Mouse (Mus musculus): ENCODE results near the gene Iqgap2. TPM values are rescaled to one million over a fixed set of nuclear protein-coding genes. Genes with fewer than 3 reads are reported as not detected.

Gene Iqgap2
- polyA plus RNA-seq, 1 experiment: 0.17 TPM

- no peak overlapping the region for H3K4me3 ChIP-seq (replicated peaks)
- no peaks in the 10 kb centered on the region for H3K36me3 ChIP-seq (ENCODE audit: control insufficient read depth)
- peaks cover 2% of the 10 kb centered on the region for H3K4me1 ChIP-seq (ENCODE audit: control insufficient read depth)
- no peaks in the 10 kb centered on the region for H3K9me3 ChIP-seq (ENCODE audit: control insufficient read depth, low read length)
- H3K27me3 ChIP-seq (ENCODE audit: control insufficient read depth): no peaks in the 10 kb centered on the region
- no peak for TF ChIP-seq TAL1 (IDR thresholded peaks at IDR 0.05; ENCODE audit: low read length)
- no peak for TF ChIP-seq GATA1 (IDR thresholded peaks at IDR 0.05; ENCODE audit: low read length)
Observed at GRCm38 (mm10) chr13:95868896-95869540, 22.7 kb downstream of the Iqgap2 start.

GRCm38 (mm10) chr13:95862201-95862600 is 29.5 kb downstream of the Iqgap2 start:
- Histone ChIP-seq H3K27me3 (ENCODE audit: control insufficient read depth) (no peaks in the 10 kb centered on the region), H3K36me3 (ENCODE audit: control insufficient read depth) (no peaks in the 10 kb centered on the region), H3K4me1 (ENCODE audit: control insufficient read depth) (no peaks in the 10 kb centered on the region), H3K9me3 (ENCODE audit: control insufficient read depth, low read length) (no peaks in the 10 kb centered on the region), H3K4me3 (replicated peaks) (no peak overlapping the region)
- no peak for TF ChIP-seq GATA1 (IDR thresholded peaks at IDR 0.05; ENCODE audit: low read length)
- TF ChIP-seq TAL1 (IDR thresholded peaks at IDR 0.05; ENCODE audit: low read length): no peak

- TF ChIP-seq TAL1 (IDR thresholded peaks at IDR 0.05; ENCODE audit: low read length): no peak
- no peak for TF ChIP-seq GATA1 (IDR thresholded peaks at IDR 0.05; ENCODE audit: low read length)
- no peaks in the 10 kb centered on the region for H3K36me3 ChIP-seq (ENCODE audit: control insufficient read depth)
- H3K9me3 ChIP-seq (ENCODE audit: control insufficient read depth, low read length): no peaks in the 10 kb centered on the region
- H3K4me1 ChIP-seq (ENCODE audit: control insufficient read depth): no peaks in the 10 kb centered on the region
- H3K27me3 ChIP-seq (ENCODE audit: control insufficient read depth): no peaks in the 10 kb centered on the region
- H3K4me3 ChIP-seq (replicated peaks): no peak overlapping the region
Observed at GRCm38 (mm10) chr13:95859271-95859670, 32.5 kb downstream of the Iqgap2 start.

GRCm38 (mm10) chr13:95858866-95859265 is 32.9 kb downstream of the Iqgap2 start:
- H3K4me1 ChIP-seq (ENCODE audit: control insufficient read depth): no peaks in the 10 kb centered on the region
- H3K27me3 ChIP-seq (ENCODE audit: control insufficient read depth): no peaks in the 10 kb centered on the region
- TF ChIP-seq GATA1 (IDR thresholded peaks at IDR 0.05; ENCODE audit: low read length) (no peak), TAL1 (IDR thresholded peaks at IDR 0.05; ENCODE audit: low read length) (no peak)
- H3K9me3 ChIP-seq (ENCODE audit: control insufficient read depth, low read length): no peaks in the 10 kb centered on the region
- no peaks in the 10 kb centered on the region for H3K36me3 ChIP-seq (ENCODE audit: control insufficient read depth)
- no peak overlapping the region for H3K4me3 ChIP-seq (replicated peaks)

GRCm38 (mm10) chr13:95855537-95855936 is 36.2 kb downstream of the Iqgap2 start:
- H3K4me1 ChIP-seq (ENCODE audit: control insufficient read depth): no peaks in the 10 kb centered on the region
- H3K4me3 ChIP-seq (replicated peaks): no peak overlapping the region
- TF ChIP-seq GATA1 (IDR thresholded peaks at IDR 0.05; ENCODE audit: low read length) (no peak), TAL1 (IDR thresholded peaks at IDR 0.05; ENCODE audit: low read length) (no peak)

GRCm38 (mm10) chr13:95851611-95852010 is 40.1 kb downstream of the Iqgap2 start:
- no peak for TF ChIP-seq TAL1 (IDR thresholded peaks at IDR 0.05; ENCODE audit: low read length)
- no peaks in the 10 kb centered on the region for H3K4me1 ChIP-seq (ENCODE audit: control insufficient read depth)
- H3K4me3 ChIP-seq (replicated peaks): no peak overlapping the region
- H3K9me3 ChIP-seq (ENCODE audit: control insufficient read depth, low read length): no peaks in the 10 kb centered on the region
- H3K27me3 ChIP-seq (ENCODE audit: control insufficient read depth): no peaks in the 10 kb centered on the region
- no peaks in the 10 kb centered on the region for H3K36me3 ChIP-seq (ENCODE audit: control insufficient read depth)

More at GRCm38 (mm10) chr13:95855537-95855936, 36.2 kb downstream of the Iqgap2 start:
- H3K27me3 ChIP-seq (ENCODE audit: control insufficient read depth): no peaks in the 10 kb centered on the region
- H3K9me3 ChIP-seq (ENCODE audit: control insufficient read depth, low read length): no peaks in the 10 kb centered on the region
- H3K36me3 ChIP-seq (ENCODE audit: control insufficient read depth): no peaks in the 10 kb centered on the region

- Histone ChIP-seq H3K36me3 (ENCODE audit: control insufficient read depth) (no peaks in the 10 kb centered on the region), H3K4me3 (replicated peaks) (no peak overlapping the region), H3K9me3 (ENCODE audit: control insufficient read depth, low read length) (no peaks in the 10 kb centered on the region), H3K4me1 (ENCODE audit: control insufficient read depth) (no peaks in the 10 kb centered on the region), H3K27me3 (ENCODE audit: control insufficient read depth) (no peaks in the 10 kb centered on the region)
- no peak for TF ChIP-seq TAL1 (IDR thresholded peaks at IDR 0.05; ENCODE audit: low read length)
- no peak for TF ChIP-seq GATA1 (IDR thresholded peaks at IDR 0.05; ENCODE audit: low read length)
Observed at GRCm38 (mm10) chr13:95850451-95850850, 41.3 kb downstream of the Iqgap2 start.

GRCm38 (mm10) chr13:95849501-95850007 is 42.2 kb downstream of the Iqgap2 start:
- H3K9me3 ChIP-seq (ENCODE audit: control insufficient read depth, low read length): no peaks in the 10 kb centered on the region
- TF ChIP-seq TAL1 (IDR thresholded peaks at IDR 0.05; ENCODE audit: low read length) (no peak), GATA1 (IDR thresholded peaks at IDR 0.05; ENCODE audit: low read length) (no peak)
- H3K4me1 ChIP-seq (ENCODE audit: control insufficient read depth): no peaks in the 10 kb centered on the region
- H3K4me3 ChIP-seq (replicated peaks): no peak overlapping the region
- H3K27me3 ChIP-seq (ENCODE audit: control insufficient read depth): no peaks in the 10 kb centered on the region
- H3K36me3 ChIP-seq (ENCODE audit: control insufficient read depth): no peaks in the 10 kb centered on the region

- TF ChIP-seq TAL1 (IDR thresholded peaks at IDR 0.05; ENCODE audit: low read length) (no peak), GATA1 (IDR thresholded peaks at IDR 0.05; ENCODE audit: low read length) (no peak)
- no peaks in the 10 kb centered on the region for H3K9me3 ChIP-seq (ENCODE audit: control insufficient read depth, low read length)
- no peaks in the 10 kb centered on the region for H3K36me3 ChIP-seq (ENCODE audit: control insufficient read depth)
- no peaks in the 10 kb centered on the region for H3K4me1 ChIP-seq (ENCODE audit: control insufficient read depth)
- no peak overlapping the region for H3K4me3 ChIP-seq (replicated peaks)
- H3K27me3 ChIP-seq (ENCODE audit: control insufficient read depth): no peaks in the 10 kb centered on the region
Observed at GRCm38 (mm10) chr13:95846364-95846763, 45.4 kb downstream of the Iqgap2 start.

GRCm38 (mm10) chr13:95844950-95845349 is 46.8 kb downstream of the Iqgap2 start:
- Histone ChIP-seq H3K36me3 (ENCODE audit: control insufficient read depth) (no peaks in the 10 kb centered on the region), H3K4me3 (replicated peaks) (no peak overlapping the region), H3K4me1 (ENCODE audit: control insufficient read depth) (no peaks in the 10 kb centered on the region), H3K27me3 (ENCODE audit: control insufficient read depth) (no peaks in the 10 kb centered on the region), H3K9me3 (ENCODE audit: control insufficient read depth, low read length) (no peaks in the 10 kb centered on the region)
- TF ChIP-seq GATA1 (IDR thresholded peaks at IDR 0.05; ENCODE audit: low read length): no peak
- TF ChIP-seq TAL1 (IDR thresholded peaks at IDR 0.05; ENCODE audit: low read length): no peak
